Mouse (Mus musculus) 3T3-L1 (cell line): Measurements from ENCODE around the gene Klra6.
"Not testable (repeated sequence)": the region's sequence is repeated elsewhere in the genome, so short reads cannot be mapped to it uniquely, and the experiment has no call there.

Source experiments
- DNase-seq: peaks from one replicate; pipeline ENCODE4 v3.0.0-alpha.2; 2015; ENCODE audit warnings: low read depth, low spot score

Gene Klra6

GRCm38 (mm10) chr6:130026854-130027253, at the start of gene Klra6:
Klra6 (minus strand) TSS chr6:130026954.
- DNase-seq, result no peak

- not testable (repeated sequence) for DNase-seq
Measured at GRCm38 (mm10) chr6:130067171-130067570, 40.4 kb upstream of the Klra6 start, which contains the start of gene Klra4. Klra4 (minus strand) TSS chr6:130067271.

GRCm38 (mm10) chr6:130065196-130065595, 38.4 kb upstream of the Klra6 start:
- peak; percentile 80 for DNase-seq

GRCm38 (mm10) chr6:130035146-130035545, 8.4 kb upstream of the Klra6 start:
- not testable (repeated sequence) for DNase-seq

GRCm38 (mm10) chr6:130031493-130032089, 4.8 kb upstream of the Klra6 start:
- DNase-seq, result not testable (repeated sequence)
